Mouse (Mus musculus) lung, embryonic 15.5 days (tissue): ENCODE measurements around the gene Cdc42ep3. TPM values are rescaled to one million over a fixed set of nuclear protein-coding genes. Genes with fewer than 3 reads are reported as not detected.

Experiments
- ATAC-seq: fragments of 200-750 bp; cut with Nextera tagmentation; 2 replicates; pipeline ENCODE4 v1.8.0; 2017; ENCODE audit warnings: moderate number of reproducible peaks, borderline replicate concordance; ENCODE audit not compliant: low FRiP score, low TSS enrichment; ENCODE audit errors: extremely low read depth
- H3K27ac ChIP-seq: fragments of 300-500 bp; sonication (generic); 2 replicates; pipeline ENCODE4 v1.5.1; 2015; ENCODE audit warnings: moderate library complexity, mild to moderate bottlenecking, inconsistent platforms
- H3K27me3 ChIP-seq: fragments of 300-500 bp; sonication (generic); 2 replicates; pipeline ENCODE4 v1.6.1; 2015; ENCODE audit warnings: inconsistent platforms
- H3K36me3 ChIP-seq: fragments of 300-500 bp; sonication (generic); 2 replicates; pipeline ENCODE4 v1.6.1; 2015; ENCODE audit warnings: inconsistent platforms
- H3K4me1 ChIP-seq: fragments of 300-500 bp; sonication (generic); 2 replicates; pipeline ENCODE4 v1.6.1; 2015; ENCODE audit warnings: inconsistent platforms
- H3K4me2 ChIP-seq: fragments of 300-500 bp; sonication (generic); 2 replicates; pipeline ENCODE4 v1.6.1; 2015; ENCODE audit warnings: inconsistent platforms, mild to moderate bottlenecking, moderate library complexity
- H3K4me3 ChIP-seq: fragments of 300-500 bp; sonication (generic); 2 replicates; pipeline ENCODE4 v1.5.1; 2015; ENCODE audit warnings: mild to moderate bottlenecking, inconsistent platforms
- H3K9ac ChIP-seq: fragments of 300-500 bp; sonication (generic); 2 replicates; pipeline ENCODE4 v1.6.1; 2015; ENCODE audit warnings: inconsistent platforms
- H3K9me3 ChIP-seq: fragments of 300-500 bp; sonication (generic); 2 replicates; pipeline ENCODE4 v1.6.1; 2016; ENCODE audit warnings: inconsistent platforms
- WGBS: fragments of 180-500 bp; shearing (Covaris S2); methylation state at CpG from one replicate; pipeline ENCODE4 v1.1.7; 2015; 5-methylcytosine and 5-hydroxymethylcytosine counted together
- polyA plus RNA-seq: library from polyadenylated mRNA; unstranded; fragments of >200 nt; fragmentation: Nextera tagmentation; extraction: Ambion mirVana; gene quantifications from 2 replicates; pipeline ENCODE4 v1.2.1, GENCODE M21; 2015

Gene Cdc42ep3
- polyA plus RNA-seq, 1 experiment from 2014 or later: 81.0 TPM

DNA sequence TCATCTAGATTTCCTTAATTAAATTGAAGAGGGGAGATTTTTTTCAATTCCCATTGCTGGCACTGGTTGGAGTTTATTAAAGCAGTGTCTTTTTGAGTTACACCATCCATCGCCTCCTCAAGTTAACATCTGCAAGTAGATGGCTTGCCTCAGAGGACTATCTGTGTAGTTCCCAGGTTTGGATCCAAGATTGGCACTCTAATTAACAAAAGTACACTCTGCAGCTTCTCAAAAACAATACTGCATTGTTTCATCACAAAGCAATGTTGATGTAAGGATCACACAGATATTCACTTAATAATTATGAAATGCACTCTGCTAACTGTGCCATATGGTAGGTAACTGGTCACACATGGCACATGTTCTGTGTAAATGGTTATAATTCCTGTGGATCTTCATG is 45.4 kb downstream of the Cdc42ep3 start:
- Histone ChIP-seq H3K4me3 (no peak overlapping the region), H3K27me3 (no peaks in the 10 kb centered on the region), H3K4me1 (peaks cover 2% of the 10 kb centered on the region; the same call in 1 of the 2 replicates), H3K27ac (no peak overlapping the region), H3K36me3 (no peaks in the 10 kb centered on the region), H3K9ac (no peak overlapping the region), H3K4me2 (no peak overlapping the region), H3K9me3 (no peaks in the 10 kb centered on the region)
- WGBS: 97% methylated on average over 1 of the region's 1 CpGs
- ATAC-seq: no peak

GRCm38 (mm10) chr17:79305644-79306043 is 49.2 kb downstream of the Cdc42ep3 start:
- H3K27me3 ChIP-seq: no peaks in the 10 kb centered on the region
- 70% methylated on average over 7 of the region's 7 CpGs for WGBS
- H3K4me2 ChIP-seq: no peak overlapping the region
- no peak overlapping the region for H3K9ac ChIP-seq
- ATAC-seq: no peak
- no peaks in the 10 kb centered on the region for H3K36me3 ChIP-seq
- H3K4me3 ChIP-seq: no peak overlapping the region
- peaks cover 5% of the 10 kb centered on the region; the same call in 1 of the 2 replicates for H3K4me1 ChIP-seq
- no peak overlapping the region for H3K27ac ChIP-seq
- H3K9me3 ChIP-seq: no peaks in the 10 kb centered on the region

GRCm38 (mm10) chr17:79303744-79304497 is 51.0 kb downstream of the Cdc42ep3 start:
- H3K4me2 ChIP-seq: no peak overlapping the region
- H3K36me3 ChIP-seq: no peaks in the 10 kb centered on the region
- no peak overlapping the region for H3K4me3 ChIP-seq
- WGBS: 66% methylated on average over 17 of the region's 17 CpGs
- H3K27ac ChIP-seq: no peak overlapping the region
- H3K4me1 ChIP-seq: peaks cover 5% of the 10 kb centered on the region; the same call in 1 of the 2 replicates
- no peak for ATAC-seq
- no peaks in the 10 kb centered on the region for H3K9me3 ChIP-seq
- no peaks in the 10 kb centered on the region for H3K27me3 ChIP-seq
- H3K9ac ChIP-seq: no peak overlapping the region

DNA sequence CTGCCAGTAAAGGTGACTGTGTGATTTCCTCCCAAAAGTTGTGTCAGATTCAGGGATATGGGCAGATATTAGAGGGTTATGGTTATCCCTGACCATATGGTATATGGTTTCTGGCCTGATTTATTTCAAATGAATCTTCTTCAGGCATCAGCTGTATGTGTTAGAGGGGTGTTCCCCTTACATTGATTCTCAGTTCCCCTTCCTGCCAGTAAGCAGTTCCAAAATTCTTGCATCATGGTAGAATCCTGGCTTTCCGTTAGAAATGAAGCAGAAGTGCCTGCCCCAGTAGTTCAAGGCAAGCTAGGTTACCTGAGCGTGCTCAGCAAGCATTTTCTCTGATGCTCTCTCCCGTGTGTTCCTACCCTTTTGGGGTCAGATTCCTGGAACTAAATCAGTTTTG is 51.7 kb downstream of the Cdc42ep3 start:
- H3K36me3 ChIP-seq: no peaks in the 10 kb centered on the region
- H3K27me3 ChIP-seq: no peaks in the 10 kb centered on the region
- ATAC-seq: no peak
- 71% methylated on average over 3 of the region's 3 CpGs for WGBS
- no peak overlapping the region for H3K27ac ChIP-seq
- no peak overlapping the region for H3K4me3 ChIP-seq
- no peaks in the 10 kb centered on the region for H3K9me3 ChIP-seq
- peaks cover 5% of the 10 kb centered on the region; the same call in 1 of the 2 replicates for H3K4me1 ChIP-seq
- no peak overlapping the region for H3K9ac ChIP-seq
- H3K4me2 ChIP-seq: no peak overlapping the region

DNA sequence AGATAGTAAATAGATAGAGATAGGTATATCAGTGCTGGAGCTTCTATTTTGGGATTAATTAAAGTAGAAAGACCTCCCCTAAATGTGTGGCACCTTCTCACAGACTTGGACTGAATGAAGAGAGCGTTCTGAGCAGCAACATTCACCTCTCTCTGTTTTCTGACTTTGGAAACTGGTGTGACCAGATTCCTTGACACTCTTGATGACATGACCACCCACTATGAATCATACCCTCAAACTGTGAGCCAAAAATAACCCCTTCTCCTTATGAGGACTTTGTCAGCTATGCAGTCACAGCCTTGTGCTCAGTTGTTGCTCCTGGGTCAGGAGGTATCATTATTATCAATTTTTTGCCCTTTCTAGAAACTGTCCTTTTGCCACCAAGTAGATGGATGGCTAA is 55.0 kb downstream of the Cdc42ep3 start:
- no peak overlapping the region for H3K4me3 ChIP-seq
- ATAC-seq: no peak
- H3K27ac ChIP-seq: no peak overlapping the region
- H3K36me3 ChIP-seq: no peaks in the 10 kb centered on the region
- 0 out of 2 replicates have a peak, but pooled peaks cover 3% of the 10 kb centered on the region for H3K4me1 ChIP-seq
- H3K4me2 ChIP-seq: no peak overlapping the region
- H3K27me3 ChIP-seq: no peaks in the 10 kb centered on the region
- WGBS: 60% methylated on average over 1 of the region's 1 CpGs
- H3K9me3 ChIP-seq: no peaks in the 10 kb centered on the region
- no peak overlapping the region for H3K9ac ChIP-seq

DNA sequence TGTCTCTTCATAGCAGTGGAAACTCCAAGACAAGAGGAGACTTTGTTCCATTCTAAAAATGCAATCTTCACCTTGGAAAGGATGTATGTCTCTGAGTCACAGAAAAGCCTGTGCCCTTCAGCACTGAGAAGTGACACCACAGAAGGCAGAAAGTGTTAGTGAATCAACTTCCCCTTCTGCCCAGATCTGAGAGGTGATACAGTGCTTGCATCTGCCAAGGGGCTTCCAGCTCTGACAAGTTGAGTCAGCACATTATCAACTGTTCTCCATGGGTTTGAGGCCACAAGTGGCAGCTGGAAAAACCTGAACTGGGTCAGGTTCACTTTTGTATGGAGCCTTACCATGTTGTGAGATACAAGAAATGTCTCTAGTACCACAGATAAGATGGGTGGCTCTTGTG is 55.9 kb downstream of the Cdc42ep3 start:
- H3K9me3 ChIP-seq: no peaks in the 10 kb centered on the region
- no peak overlapping the region for H3K4me3 ChIP-seq
- H3K4me2 ChIP-seq: no peak overlapping the region
- no peaks in the 10 kb centered on the region for H3K27me3 ChIP-seq
- H3K4me1 ChIP-seq: no peaks in the 10 kb centered on the region
- no peaks in the 10 kb centered on the region for H3K36me3 ChIP-seq
- H3K9ac ChIP-seq: no peak overlapping the region
- ATAC-seq: no peak
- no peak overlapping the region for H3K27ac ChIP-seq

GRCm38 (mm10) chr17:79295926-79296325 is 59.0 kb downstream of the Cdc42ep3 start:
- Histone ChIP-seq H3K9me3 (no peaks in the 10 kb centered on the region), H3K4me3 (no peak overlapping the region), H3K4me1 (no peaks in the 10 kb centered on the region), H3K36me3 (no peaks in the 10 kb centered on the region), H3K9ac (no peak overlapping the region), H3K27ac (peak overlapping the region; percentile 77), H3K27me3 (no peaks in the 10 kb centered on the region), H3K4me2 (no peak overlapping the region)
- ATAC-seq: peak; percentile 59; the same call in 1 of the 2 replicates
- WGBS: 52% methylated on average over 4 of the region's 4 CpGs

DNA sequence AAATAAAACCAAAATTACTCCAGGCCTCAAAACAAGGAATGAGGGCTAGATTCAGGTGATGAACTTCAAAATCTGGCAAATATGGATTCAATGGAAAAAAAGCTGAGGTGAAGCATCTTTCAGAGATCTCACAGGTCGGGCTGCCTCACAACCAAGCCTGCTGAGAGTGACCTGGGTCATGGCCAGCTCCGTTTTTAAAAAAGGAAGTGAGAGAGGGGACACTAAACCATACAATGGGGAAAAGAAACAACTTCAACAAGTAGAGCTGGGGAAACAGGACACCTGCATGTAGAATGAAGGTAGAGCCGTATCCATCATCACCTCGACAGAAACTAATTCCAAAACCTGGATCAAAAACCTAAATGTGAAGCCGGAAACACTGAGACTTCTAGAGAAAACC is 63.2 kb downstream of the Cdc42ep3 start:
- 0 out of 2 replicates have a peak, but pooled peaks cover 8% of the 10 kb centered on the region for H3K4me1 ChIP-seq
- H3K4me2 ChIP-seq: no peak overlapping the region
- no peaks in the 10 kb centered on the region for H3K27me3 ChIP-seq
- no peak overlapping the region for H3K9ac ChIP-seq
- no peaks in the 10 kb centered on the region for H3K9me3 ChIP-seq
- no peak for ATAC-seq
- WGBS: 76% methylated on average over 5 of the region's 5 CpGs
- H3K4me3 ChIP-seq: no peak overlapping the region
- no peaks in the 10 kb centered on the region for H3K36me3 ChIP-seq
- H3K27ac ChIP-seq: no peak overlapping the region

DNA sequence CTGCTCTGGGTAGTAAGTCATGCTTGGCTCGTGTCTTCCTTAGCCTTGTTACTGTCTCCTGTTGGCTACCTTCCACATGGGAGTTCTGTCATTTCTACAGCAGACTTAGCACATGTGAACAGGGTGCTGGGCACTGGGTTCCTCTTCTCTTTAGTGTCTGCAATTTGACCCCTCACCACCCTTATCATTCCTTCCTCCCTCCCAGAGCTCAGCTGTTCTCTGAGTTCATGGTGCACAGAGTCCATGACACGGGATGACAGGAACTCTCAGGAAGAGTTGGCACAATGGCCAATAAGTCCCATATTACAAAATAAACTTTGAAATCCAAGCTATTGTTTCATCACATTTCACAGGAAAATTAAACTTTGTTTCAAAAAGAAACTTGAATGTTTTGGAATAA is 64.2 kb downstream of the Cdc42ep3 start:
- Histone ChIP-seq H3K27ac (no peak overlapping the region), H3K27me3 (no peaks in the 10 kb centered on the region), H3K36me3 (no peaks in the 10 kb centered on the region), H3K9ac (no peak overlapping the region), H3K4me1 (0 out of 2 replicates have a peak, but pooled peaks cover 9% of the 10 kb centered on the region), H3K4me2 (no peak overlapping the region), H3K4me3 (no peak overlapping the region), H3K9me3 (no peaks in the 10 kb centered on the region)
- ATAC-seq: no peak
- WGBS: 57% methylated on average over 2 of the region's 2 CpGs

GRCm38 (mm10) chr17:79287302-79287701 is 67.6 kb downstream of the Cdc42ep3 start:
- 29% methylated on average over 13 of the region's 13 CpGs for WGBS
- Histone ChIP-seq H3K4me3 (peak overlapping the region; percentile 5; the same call in 1 of the 2 replicates), H3K27me3 (no peaks in the 10 kb centered on the region), H3K27ac (peak overlapping the region; percentile 49), H3K4me2 (peak overlapping the region; percentile 39), H3K9me3 (no peaks in the 10 kb centered on the region), H3K9ac (no peak overlapping the region), H3K36me3 (no peaks in the 10 kb centered on the region), H3K4me1 (0 out of 2 replicates have a peak, but pooled peaks cover 13% of the 10 kb centered on the region)
- ATAC-seq: peak; percentile 39; the same call in 1 of the 2 replicates

- 70% methylated on average over 6 of the region's 6 CpGs for WGBS
- Histone ChIP-seq H3K27me3 (no peaks in the 10 kb centered on the region), H3K4me3 (no peak overlapping the region), H3K9ac (no peak overlapping the region), H3K27ac (no peak overlapping the region), H3K36me3 (no peaks in the 10 kb centered on the region), H3K4me1 (0 out of 2 replicates have a peak, but pooled peaks cover 13% of the 10 kb centered on the region), H3K4me2 (no peak overlapping the region), H3K9me3 (no peaks in the 10 kb centered on the region)
- ATAC-seq: no peak
These were observed 69.8 kb downstream of the Cdc42ep3 start for GRCm38 (mm10) chr17:79285030-79285601.
